Mouse (Mus musculus) bone marrow macrophage, adult 2 months (primary cell): ENCODE measurements around the gene Ccnjl.
A peak's percentile ranks its signal among the peaks of the same experiment; 100 is the strongest.

ENCODE experiments used
- CTCF ChIP-seq: IDR thresholded peaks from 2 replicates; pipeline ENCODE4 v1.5.1; 2012; ENCODE audit warnings: low read depth, mild to moderate bottlenecking, low read length, moderate library complexity
- POLR2A ChIP-seq: IDR thresholded peaks from 2 replicates; pipeline ENCODE4 v1.6.1; 2012; ENCODE audit warnings: mild to moderate bottlenecking, low read depth, low read length, borderline replicate concordance

GRCm38 (mm10) chr11:43516344-43517021 is 12.1 kb upstream of the Ccnjl start:
- no peak for TF ChIP-seq POLR2A
- peak; percentile 65 for TF ChIP-seq CTCF
